Mouse (Mus musculus) stomach, postnatal 0 days (tissue): ENCODE measurements around the gene Ide.

Source experiments
- CTCF ChIP-seq: IDR thresholded peaks from 2 replicates; pipeline ENCODE4 v1.5.1; 2016; ENCODE audit warnings: antibody characterized with exemption, low read depth, mild to moderate bottlenecking, moderate library complexity
- EP300 ChIP-seq: optimal IDR thresholded peaks from 2 replicates; pipeline ENCODE3; 2016; ENCODE audit warnings: antibody characterized with exemption

- no peak for TF ChIP-seq EP300
- no peak for TF ChIP-seq CTCF
These were observed 10.4 kb downstream of the Ide start for GRCm38 (mm10) chr19:37327216-37327615.
